Mouse (Mus musculus) urinary bladder, postnatal 25 days (tissue): Measurements from ENCODE around the gene Ihh.
A peak's percentile ranks its signal among the peaks of the same experiment; 100 is the strongest.

ENCODE experiments used
- DNase-seq: peaks from one replicate; pipeline ENCODE4 v3.0.0; 2022; ENCODE audit warnings: low spot score

The Ihh gene

DNA sequence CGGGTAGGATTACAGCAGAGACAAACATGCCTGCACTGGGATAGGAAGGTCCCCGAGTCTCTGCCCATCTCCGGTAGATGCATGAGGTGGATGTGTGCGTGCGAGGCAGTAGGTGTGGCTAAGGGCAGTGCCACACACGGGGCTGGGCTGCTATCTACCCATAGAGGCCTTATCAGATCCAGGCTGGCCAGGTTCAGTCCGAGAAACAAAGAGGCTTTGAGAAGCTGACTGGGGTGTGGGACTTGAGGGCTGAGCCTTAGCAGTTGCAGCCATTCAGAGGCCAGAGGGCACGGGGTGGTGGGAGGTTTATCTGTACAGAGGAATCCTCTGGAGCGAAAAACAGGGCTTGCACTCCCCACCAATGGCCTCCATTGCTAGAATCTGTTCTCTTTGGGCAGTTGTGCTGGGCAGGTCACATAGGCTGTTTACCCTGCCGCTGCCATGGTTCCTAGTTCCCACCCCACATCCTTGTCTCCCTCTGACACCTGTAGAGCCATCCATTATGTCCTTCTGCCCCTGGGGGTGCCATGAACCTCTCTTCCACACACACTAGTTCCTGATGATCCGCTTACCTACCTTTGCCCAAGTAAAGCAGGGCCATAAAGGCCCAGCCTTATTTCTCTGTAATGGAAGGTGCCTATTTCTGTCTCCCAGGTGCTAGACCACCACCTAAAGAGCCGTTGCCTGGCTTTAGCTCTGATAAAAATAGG lies 9.7 kb downstream of the Ihh start:
- DNase-seq: no peak

DNA sequence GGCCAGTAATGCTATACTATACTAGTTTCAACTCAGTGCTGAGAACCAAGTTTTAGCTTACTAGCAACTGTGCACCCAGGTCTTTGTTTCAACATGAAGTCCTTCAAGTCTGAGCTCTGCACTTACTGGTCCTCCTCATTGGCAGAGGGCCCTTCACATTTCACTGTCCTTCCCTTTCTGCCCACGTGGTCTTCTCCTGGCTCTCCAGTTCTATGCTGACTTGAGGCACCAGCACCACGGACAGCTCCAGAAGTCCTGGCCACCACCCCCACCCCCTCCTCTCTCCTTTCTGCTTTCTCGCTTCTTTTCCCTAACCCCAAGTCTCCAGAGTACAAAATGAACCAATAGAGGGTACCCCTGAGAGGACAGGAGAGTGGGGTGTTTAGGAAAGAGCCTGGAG lies 11.7 kb downstream of the Ihh start:
- DNase-seq: no peak

DNA sequence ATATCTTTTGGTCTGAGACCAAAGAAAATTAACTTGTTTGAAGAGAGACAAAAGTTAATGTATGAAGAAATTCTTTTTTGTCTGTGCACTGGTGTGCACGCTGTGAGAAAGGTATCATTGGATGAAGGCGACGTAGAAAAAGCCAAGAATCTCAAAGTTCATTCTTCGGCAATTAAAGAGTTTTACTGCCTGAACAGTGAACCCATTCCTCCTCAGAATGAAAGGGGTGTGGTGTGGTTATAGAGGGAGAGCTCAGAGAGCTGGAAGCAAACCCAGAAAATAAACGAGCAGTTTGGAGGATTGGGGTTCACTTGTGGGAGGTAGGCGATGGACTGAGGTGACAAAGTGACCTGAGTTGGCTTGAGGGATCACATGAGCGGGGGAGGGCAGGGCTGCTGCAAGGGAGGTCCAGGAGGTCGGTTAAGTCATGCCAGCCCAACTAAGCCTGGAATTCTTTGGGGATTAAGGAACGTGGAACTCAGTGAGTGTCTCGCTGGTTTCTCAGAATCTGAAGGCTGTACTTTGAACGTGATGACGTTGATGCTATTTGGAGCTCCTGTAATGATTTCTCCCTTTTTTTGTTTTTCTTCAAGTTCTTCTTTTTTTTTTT lies 15.1 kb downstream of the Ihh start:
- no peak for DNase-seq

DNA sequence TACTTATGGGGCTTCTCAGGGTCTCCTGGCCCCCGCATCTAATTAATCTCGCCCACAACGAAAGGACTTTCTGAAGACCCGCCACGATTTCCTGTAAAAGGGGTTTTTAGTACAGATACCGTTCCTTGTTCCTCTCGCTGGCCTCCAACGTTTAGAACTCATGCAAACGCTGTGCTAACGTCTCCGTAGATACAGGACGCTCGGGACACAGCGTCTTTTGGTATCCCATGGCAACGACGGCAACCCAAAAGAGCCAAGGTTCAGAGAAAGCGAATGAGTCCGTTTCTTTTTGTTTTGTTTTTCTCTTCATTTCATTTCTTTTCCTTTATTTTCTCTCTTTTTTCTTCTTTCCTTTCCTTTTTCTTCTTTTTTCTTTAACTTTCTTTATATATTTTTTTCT lies 16.1 kb downstream of the Ihh start, which contains the start of gene Cfap65:
TSS of gene Cfap65 (minus strand) at position 198 of the 400 bp plus-strand sequence.
- DNase-seq: no peak

DNA sequence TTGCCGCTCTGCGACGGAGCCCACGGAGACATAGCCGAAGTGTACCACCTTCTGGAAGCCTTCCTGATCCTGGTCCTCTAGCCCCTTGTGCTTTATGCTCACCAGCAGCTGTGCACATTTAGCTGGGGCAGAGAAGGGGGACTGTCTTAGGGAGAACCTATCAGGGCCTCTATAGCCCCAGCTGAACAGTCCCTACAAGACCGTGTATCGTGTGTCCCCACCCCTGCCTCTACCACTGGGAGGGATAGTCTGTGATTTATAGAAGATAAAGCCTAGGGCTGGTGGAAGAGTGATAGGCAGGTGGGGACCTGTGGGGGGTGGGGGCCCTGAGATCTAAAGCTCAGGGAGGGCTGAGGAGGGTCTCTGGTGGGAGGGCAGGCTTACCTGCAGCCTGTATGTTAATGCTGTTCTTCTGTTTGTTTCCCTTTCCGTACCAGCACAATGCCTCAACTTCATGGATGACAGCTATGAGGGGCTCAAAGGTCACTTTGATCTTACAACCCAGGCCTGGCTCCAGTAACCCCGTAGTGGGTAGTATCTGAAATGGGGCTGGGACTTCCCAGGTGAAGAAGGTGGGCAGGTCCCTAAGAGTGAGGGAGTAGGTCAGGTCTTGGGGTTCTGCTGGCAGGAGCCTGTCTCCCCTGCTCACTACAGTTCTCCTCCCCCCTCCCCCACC lies 23.7 kb downstream of the Ihh start:
- no peak for DNase-seq

DNA sequence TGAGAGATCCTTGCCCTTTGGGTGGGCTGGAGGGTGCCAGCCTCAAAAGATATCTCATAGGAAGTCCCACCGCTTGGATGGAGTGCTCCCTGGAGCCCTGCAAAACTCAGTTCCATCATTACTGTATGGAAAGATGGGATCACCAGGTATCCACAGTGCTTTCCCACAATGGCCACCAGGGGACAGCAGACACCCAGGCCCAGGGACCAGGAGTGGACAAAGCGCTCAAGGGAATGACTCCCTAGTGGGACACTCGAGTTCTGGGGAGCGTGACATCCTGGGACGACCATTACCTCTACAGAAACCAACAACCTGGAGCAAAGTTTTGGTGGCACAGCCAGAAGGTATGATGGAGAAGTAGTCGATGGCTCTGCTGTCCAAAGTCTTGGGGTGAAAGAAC lies 24.8 kb downstream of the Ihh start:
- DNase-seq: peak; percentile 40

DNA sequence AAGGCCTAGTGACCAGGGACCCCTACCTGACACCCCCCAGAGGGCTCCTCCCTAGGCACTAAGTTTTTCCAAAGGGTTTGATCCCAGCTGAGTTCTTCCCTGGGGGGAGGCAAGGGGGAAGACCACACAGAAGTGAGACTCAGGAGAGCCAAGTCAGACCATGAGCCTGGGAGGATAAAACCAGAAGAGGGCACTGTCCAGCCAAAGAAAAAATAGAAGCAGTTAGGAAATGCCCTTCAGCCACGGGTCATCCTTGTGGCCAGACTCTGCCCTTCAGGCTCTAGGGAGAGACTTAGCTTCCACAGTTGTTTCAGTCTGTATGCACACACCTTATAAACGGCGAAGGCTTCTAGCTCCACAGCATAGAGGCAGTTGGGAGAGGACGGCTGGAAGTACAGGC lies 27.0 kb downstream of the Ihh start:
- no peak for DNase-seq

DNA sequence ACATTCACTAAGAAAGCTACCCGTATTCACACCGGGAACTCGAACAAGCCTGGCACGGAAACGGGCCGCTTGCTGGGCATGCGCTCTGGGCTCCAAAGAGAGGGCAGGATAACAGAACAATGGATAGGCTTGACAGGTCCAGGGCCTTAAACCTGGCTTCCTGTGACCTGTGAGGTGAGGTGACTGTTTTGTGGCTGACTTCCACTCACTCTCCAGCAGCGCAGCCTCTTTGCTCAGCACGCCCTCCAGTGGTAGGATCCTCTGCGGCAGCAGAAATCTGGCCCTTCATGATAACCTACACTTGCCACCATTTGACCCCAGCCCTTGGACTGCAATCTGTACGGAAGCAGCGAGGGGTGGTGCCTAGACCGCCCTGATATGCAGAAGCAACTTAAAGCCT lies 35.8 kb downstream of the Ihh start:
- DNase-seq: no peak

DNA sequence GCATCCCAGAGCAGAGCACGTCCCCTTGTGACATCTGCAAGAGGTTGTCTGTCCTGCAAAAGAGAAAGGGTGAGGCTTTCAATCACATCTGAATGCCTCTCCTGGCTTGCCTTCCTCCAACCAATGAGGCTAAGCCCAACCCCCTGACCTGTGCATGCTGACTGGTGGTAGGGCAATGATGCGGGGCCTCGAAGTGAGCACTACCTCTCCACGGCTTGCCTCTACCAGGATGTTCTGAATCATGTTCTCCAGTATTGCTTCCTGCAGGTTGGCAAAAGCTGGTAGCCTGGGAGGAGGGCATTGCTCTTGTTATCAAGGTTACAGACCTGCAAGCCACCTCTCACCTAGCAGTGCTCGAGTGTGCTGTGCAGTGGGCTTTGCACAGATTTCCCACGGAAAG lies 49.3 kb downstream of the Ihh start:
- no peak for DNase-seq

DNA sequence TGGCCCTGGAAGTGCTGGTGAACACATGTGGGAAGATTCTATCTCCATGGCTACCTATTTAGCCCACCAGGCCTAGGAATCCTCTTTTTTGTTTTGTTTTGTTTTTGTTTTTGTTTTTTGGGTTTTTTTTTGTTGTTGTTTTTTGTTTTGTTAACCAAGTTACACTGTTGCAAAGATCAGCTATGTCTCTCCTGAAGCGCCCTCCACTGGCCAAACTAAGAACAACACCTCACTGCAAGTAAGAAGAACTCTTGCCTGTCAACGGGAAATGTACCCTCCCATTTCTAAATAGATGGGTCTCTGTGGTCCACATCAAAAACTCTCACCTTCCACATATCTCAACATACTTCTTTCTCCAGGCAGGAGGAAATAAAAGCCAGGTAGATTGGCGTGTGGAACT lies 49.8 kb downstream of the Ihh start:
- DNase-seq: peak; percentile 36

DNA sequence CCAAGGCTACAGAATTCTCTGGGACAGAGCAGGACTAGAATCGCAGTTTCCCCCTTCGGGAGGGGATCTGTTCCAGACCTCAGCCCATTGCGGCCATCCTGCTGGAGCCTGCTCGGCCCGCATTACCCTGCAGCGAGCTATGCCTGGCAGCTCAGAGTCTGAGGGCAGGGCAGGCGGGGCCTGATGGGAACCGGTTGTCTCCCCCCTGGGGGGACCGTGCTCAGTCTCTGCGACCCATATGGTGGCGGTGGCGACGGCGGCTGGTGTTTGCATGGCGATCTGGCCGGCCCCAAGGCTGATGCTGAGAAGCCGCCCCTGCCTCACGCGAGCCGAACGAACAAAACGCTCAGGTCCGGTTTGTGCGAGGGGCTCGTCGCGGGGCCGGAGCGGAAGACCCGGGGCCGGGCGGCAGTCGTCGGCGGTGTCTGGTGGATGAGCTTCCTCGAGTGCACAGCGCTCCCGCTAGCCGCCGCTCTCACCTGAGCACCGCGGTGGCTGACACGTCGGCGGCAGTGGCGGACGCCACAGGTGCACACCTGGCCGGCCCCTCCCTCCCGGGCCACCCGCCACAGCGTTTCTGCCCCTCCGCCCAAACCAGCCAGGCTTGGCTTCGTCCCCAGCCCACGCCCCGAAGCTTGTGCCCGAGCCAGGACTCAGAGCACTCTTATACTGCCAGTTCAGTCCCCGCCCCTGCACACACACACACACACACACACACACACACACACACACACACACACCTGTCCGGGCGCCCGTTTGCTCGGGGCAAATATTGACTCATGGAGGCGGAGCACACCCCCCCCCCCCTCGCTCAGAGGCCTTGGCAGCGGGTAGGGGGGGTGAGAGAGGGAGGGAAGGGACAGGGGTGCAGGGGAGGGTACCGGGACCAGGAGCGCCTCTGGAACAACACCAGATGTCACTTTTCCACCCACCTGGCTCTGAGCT lies 50.9 kb downstream of the Ihh start:
- DNase-seq: peak; percentile 42

DNA sequence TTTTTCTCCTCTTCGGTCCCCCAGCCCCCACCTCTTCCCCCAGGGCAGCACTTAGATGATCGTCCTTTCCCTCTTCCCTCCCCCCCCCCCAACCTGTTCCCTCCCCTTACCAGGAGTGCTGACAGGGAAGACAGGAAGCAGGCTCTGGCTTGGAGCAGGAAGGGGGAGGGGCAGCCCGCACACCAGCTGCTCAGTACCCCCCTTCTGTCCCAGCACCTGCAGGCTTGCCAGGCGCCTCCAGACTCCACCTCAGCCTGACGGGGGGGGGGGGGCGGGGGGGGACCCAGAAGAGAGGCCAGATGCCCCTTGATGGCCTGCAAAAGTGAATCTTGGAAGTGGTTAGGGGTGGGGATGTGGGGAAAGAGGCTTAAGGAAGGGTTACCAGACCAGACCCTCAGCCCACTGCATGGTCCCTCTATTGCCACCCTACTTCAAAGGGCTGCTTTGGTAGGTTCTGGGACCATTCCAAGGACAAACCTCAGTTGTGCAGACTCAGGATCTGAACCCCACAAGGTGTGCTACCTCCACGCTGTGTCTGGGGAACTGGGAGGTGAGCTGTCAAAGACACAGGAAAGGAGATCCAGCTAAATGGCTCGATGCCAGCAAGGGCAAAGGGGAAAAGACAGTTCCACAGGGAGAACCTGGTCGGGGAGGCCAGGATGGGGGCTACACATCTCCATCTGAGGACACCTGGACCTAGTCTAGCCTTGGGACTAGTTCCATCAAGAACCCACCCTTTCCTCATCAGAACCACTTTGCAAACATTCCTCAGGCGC lies 52.6 kb downstream of the Ihh start:
- no peak for DNase-seq

DNA sequence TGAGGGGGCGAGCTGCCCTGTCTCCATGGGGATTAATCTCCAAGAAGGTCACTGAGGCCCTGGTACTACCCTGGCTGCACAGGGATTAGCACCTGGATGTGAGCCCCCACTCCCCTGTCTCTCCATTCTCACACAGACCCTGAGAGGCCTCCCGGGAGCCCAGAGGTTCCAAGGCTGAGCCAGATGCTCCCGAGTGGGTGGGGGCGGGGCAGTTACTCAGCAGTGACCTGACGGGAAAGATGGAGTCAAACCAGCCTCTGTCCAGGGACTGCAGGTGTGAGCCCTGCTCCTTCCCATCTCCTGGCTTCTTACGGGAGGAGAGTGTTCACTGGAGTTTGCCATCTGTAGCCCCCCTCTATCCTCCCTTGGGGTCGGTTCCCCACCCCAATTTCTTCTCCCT lies 53.5 kb downstream of the Ihh start:
- DNase-seq: no peak
